Mouse (Mus musculus) Patski (cell line): ENCODE measurements around the gene Krt88. TPM values are rescaled to one million over a fixed set of nuclear protein-coding genes. Genes with fewer than 3 reads are reported as not detected.

ENCODE experiments used
- ATAC-seq: fragments of 100-300 bp; one replicate; pipeline ENCODE4 v1.8.0; 2021
- CTCF ChIA-PET: fragments of 350-600 bp; sonication (Branson Sonifier 250); formaldehyde crosslinking; loops from one replicate; lab custom pipeline; 2022; ENCODE audit warnings: inconsistent platforms; lab: Charles Lee
- POLR2A ChIA-PET: fragments of 350-600 bp; sonication (Branson Sonifier 250); formaldehyde crosslinking; loops from one replicate; lab custom pipeline; 2022; ENCODE audit warnings: antibody characterized with exemption, inconsistent platforms; lab: Charles Lee
- DNase-seq: peaks from one replicate; pipeline ENCODE4 v3.0.0-alpha.2; 2011; ENCODE audit warnings: low read depth, low spot score
- H3K27me3 ChIP-seq: fragments of 371-371 bp; one replicate; pipeline ENCODE4 v1.5.1; 2021
- CTCF ChIP-seq: fragments of 100-300 bp; IDR thresholded peaks from one replicate; pipeline ENCODE4 v1.5.1; 2021
- in situ Hi-C: fragments of 300-500 bp; cut with MboI; formaldehyde crosslinking; loops from 3 replicates; pipeline ENCODE4 v1.11.1; 2018; ENCODE audit warnings: low pct_unique_long_range_greater_than_20kb, mixed read lengths
- polyA plus RNA-seq: library from polyadenylated mRNA; unstranded; gene quantifications from one replicate; pipeline ENCODE4 v1.2.3, GENCODE M21; 2021

Gene Krt88
- polyA plus RNA-seq, 1 experiment from 2014 or later, result not detected

- ChIA-PET POLR2A (no interaction called here), CTCF (interaction anchor here (1.0 kb wide), 1 partner anchor 24 kb away, joined by 3 read pairs; no protein-coding TSS in a partner anchor)
- no peak for DNase-seq
- ATAC-seq, result peak; percentile 49
- in situ Hi-C loops, result no loop called here
- TF ChIP-seq CTCF, result no peak
- peaks cover 15% of the 10 kb centered on the region for H3K27me3 ChIP-seq
These were observed 25.5 kb downstream of the Krt88 start, which contains the start of gene Krt86 for GRCm38 (mm10) chr15:101472952-101473528. Gene Krt86, plus strand, starts transcription at chr15:101473478.

- DNase-seq (no peak), ATAC-seq (no peak)
- ChIA-PET POLR2A (interaction anchor here (0.6 kb wide), 1 partner anchor 30 kb away, joined by 3 read pairs; no protein-coding TSS in a partner anchor), CTCF (no interaction called here)
- in situ Hi-C loops, result no loop called here
- H3K27me3 ChIP-seq, result peaks cover 16% of the 10 kb centered on the region
- TF ChIP-seq CTCF, result no peak
These were observed 31.6 kb downstream of the Krt88 start for GRCm38 (mm10) chr15:101479007-101479665.

- no peak for TF ChIP-seq CTCF
These were observed 32.1 kb downstream of the Krt88 start for GRCm38 (mm10) chr15:101479666-101480060.

GRCm38 (mm10) chr15:101482056-101482455 lies 34.5 kb downstream of the Krt88 start:
- no peak for TF ChIP-seq CTCF
- H3K27me3 ChIP-seq, result peaks cover 13% of the 10 kb centered on the region
- in situ Hi-C loops, result no loop called here
- POLR2A ChIA-PET, result no interaction called here
- no peak for ATAC-seq
- CTCF ChIA-PET, result no interaction called here
- DNase-seq, result no peak

More at GRCm38 (mm10) chr15:101479666-101480060, 32.1 kb downstream of the Krt88 start:
- DNase-seq (no peak), ATAC-seq (no peak)
- CTCF ChIA-PET, result no interaction called here
- peaks cover 16% of the 10 kb centered on the region for H3K27me3 ChIP-seq
- POLR2A ChIA-PET, result interaction anchor here (0.6 kb wide), 1 partner anchor 31 kb away, joined by 3 read pairs; no protein-coding TSS in a partner anchor
- in situ Hi-C loops, result no loop called here

GRCm38 (mm10) chr15:101483646-101484045 lies 36.1 kb downstream of the Krt88 start:
- H3K27me3 ChIP-seq, result peaks cover 4% of the 10 kb centered on the region
- no peak for TF ChIP-seq CTCF
- in situ Hi-C loops, result no loop called here
- CTCF ChIA-PET, result no interaction called here
- DNase-seq (no peak), ATAC-seq (no peak)
- POLR2A ChIA-PET, result no interaction called here

- no peaks in the 10 kb centered on the region for H3K27me3 ChIP-seq
- in situ Hi-C loops, result no loop called here
- ChIA-PET CTCF (interaction anchor here (1.1 kb wide), 1 partner anchor 12 kb away, joined by 4 read pairs; no protein-coding TSS in a partner anchor), POLR2A (no interaction called here)
- TF ChIP-seq CTCF, result no peak
- ATAC-seq (peak; percentile 13), DNase-seq (no peak)
These were observed 37.4 kb downstream of the Krt88 start for GRCm38 (mm10) chr15:101484939-101485338.

GRCm38 (mm10) chr15:101485911-101486635 lies 38.5 kb downstream of the Krt88 start:
- TF ChIP-seq CTCF, result no peak
- H3K27me3 ChIP-seq, result no peaks in the 10 kb centered on the region
- CTCF ChIA-PET, result interaction anchor here (0.8 kb wide), 1 partner anchor 12 kb away, joined by 3 read pairs; no protein-coding TSS in a partner anchor
- ATAC-seq (no peak), DNase-seq (no peak)
- in situ Hi-C loops, result no loop called here
- POLR2A ChIA-PET, result no interaction called here

GRCm38 (mm10) chr15:101491431-101491830 lies 43.9 kb downstream of the Krt88 start, which contains the start of gene Krt83:
Gene Krt83, minus strand, starts transcription at chr15:101491512.
- ChIA-PET CTCF (no interaction called here), POLR2A (no interaction called here)
- ATAC-seq (no peak), DNase-seq (no peak)
- TF ChIP-seq CTCF, result no peak
- in situ Hi-C loops, result no loop called here
- no peaks in the 10 kb centered on the region for H3K27me3 ChIP-seq

- no peaks in the 10 kb centered on the region for H3K27me3 ChIP-seq
- ChIA-PET POLR2A (no interaction called here), CTCF (interaction anchor here (0.9 to 1.8 kb wide), 2 partner anchors 14 to 165 kb away, joined by 4 to 6 read pairs; no protein-coding TSS in a partner anchor)
- ATAC-seq (no peak), DNase-seq (no peak)
- TF ChIP-seq CTCF, result no peak
- in situ Hi-C loops, result no loop called here
These were observed 45.2 kb downstream of the Krt88 start for GRCm38 (mm10) chr15:101492718-101493117.

- TF ChIP-seq CTCF, result no peak
- no peaks in the 10 kb centered on the region for H3K27me3 ChIP-seq
- no peak for ATAC-seq
- in situ Hi-C loops, result no loop called here
- DNase-seq, result no peak
- ChIA-PET CTCF (interaction anchor here (1.8 kb wide), 1 partner anchor 13 kb away, joined by 6 read pairs; no protein-coding TSS in a partner anchor), POLR2A (no interaction called here)
These were observed 46.2 kb downstream of the Krt88 start for GRCm38 (mm10) chr15:101493713-101494112.
